Mouse (Mus musculus) cerebellum, adult 2 months (tissue): ENCODE measurements at regions not wholly inside any gene's neighbourhood (a gene's known extent, or its start where the extent isn't known, plus 50 kb on each side); places are given as distances from the start of the nearest gene placed in this dataset.

Experiments used
- DNase-seq, 2 experiments: peaks; one replicate each; pipeline ENCODE4 v3.0.0; 2021
- H3K27ac ChIP-seq: fragments of 200-500 bp; 2 replicates; pipeline ENCODE4 v1.5.1; 2012; ENCODE audit warnings: low read length, control low read depth, inconsistent platforms; ENCODE audit not compliant: insufficient read depth
- H3K27me3 ChIP-seq: fragments of 200-500 bp; 2 replicates; pipeline ENCODE4 v1.6.1; 2012; ENCODE audit warnings: inconsistent platforms, mild to moderate bottlenecking, low read length, moderate library complexity; ENCODE audit not compliant: control insufficient read depth, insufficient read depth
- H3K4me1 ChIP-seq: fragments of 200-500 bp; 2 replicates; pipeline ENCODE4 v1.6.1; 2011; ENCODE audit warnings: low read length; ENCODE audit not compliant: control insufficient read depth, insufficient read depth
- H3K4me3 ChIP-seq: fragments of 200-500 bp; replicated peaks from 2 replicates; pipeline ENCODE3; 2011; ENCODE audit warnings: mild to moderate bottlenecking, low read depth, low read length, control low read depth; ENCODE audit not compliant: insufficient read depth
- CTCF ChIP-seq: fragments of 200-500 bp; IDR thresholded peaks from 2 replicates; pipeline ENCODE4 v1.5.1; 2011; ENCODE audit warnings: low read depth, mild to moderate bottlenecking, control low read depth, low read length, moderate library complexity, borderline replicate concordance; ENCODE audit not compliant: insufficient read depth
- POLR2A ChIP-seq: fragments of 200-500 bp; IDR thresholded peaks from 2 replicates; pipeline ENCODE4 v1.6.1; 2011; ENCODE audit warnings: low read length, control low read depth, borderline replicate concordance; ENCODE audit not compliant: insufficient read depth
- WGBS: fragments of 180-500 bp; shearing (Covaris S2); methylation state at CpG from one replicate; pipeline ENCODE4 v1.1.7; 2018; 5-methylcytosine and 5-hydroxymethylcytosine counted together

DNA sequence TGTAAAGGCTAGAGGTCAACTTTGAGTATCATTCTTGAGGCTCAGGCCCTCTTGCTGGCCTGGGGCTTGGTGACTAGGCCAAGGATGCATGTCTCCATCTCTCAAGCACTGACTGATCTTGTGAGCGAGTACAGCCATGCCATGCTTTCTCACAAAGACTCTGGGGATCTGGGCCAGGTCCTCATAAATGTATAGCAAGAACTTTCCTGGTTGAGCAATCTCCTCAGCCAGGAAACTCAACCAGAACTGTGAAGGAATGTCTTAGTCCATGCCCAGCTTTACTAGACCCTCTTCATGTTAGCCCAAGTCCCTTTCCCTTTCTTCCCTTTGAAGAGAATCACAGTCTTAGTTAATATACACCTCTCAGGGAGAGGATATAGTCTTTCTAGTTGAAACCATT, 96.9 kb upstream of the Frmd6 start:
- Histone ChIP-seq H3K4me1 (no peaks in the 10 kb centered on the region), H3K27ac (no peak overlapping the region), H3K4me3 (no peak overlapping the region), H3K27me3 (no peaks in the 10 kb centered on the region)
- DNase-seq, result no peak
- 100% methylated on average over 1 of the region's 1 CpGs for WGBS
- TF ChIP-seq CTCF (no peak), POLR2A (no peak)

DNA sequence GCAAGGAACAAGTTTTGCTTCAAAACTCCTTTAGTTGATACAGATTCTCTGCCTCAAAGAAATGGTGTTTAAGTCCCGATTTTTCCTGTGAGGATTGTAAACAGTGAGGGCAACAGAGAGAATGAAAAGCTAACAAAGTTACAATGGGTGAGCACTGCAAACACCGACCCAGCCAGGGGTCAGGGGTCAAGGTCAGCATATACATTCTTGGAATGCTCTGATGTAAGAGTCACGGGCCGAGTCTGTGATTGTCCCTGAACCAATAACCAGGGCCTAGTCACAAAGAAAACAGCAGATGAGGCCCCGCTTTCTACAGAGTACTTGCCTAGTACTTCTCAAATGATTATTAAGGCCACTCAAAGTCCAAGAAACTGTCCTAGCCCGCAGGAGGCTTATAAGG, 95.4 kb upstream of the Frmd6 start:
- H3K27me3 ChIP-seq, result no peaks in the 10 kb centered on the region
- no peak for DNase-seq
- H3K27ac ChIP-seq, result no peak overlapping the region
- no peak overlapping the region for H3K4me3 ChIP-seq
- H3K4me1 ChIP-seq, result no peaks in the 10 kb centered on the region
- WGBS, result 70% methylated on average over 6 of the region's 6 CpGs
- TF ChIP-seq POLR2A, result no peak
- TF ChIP-seq CTCF, result no peak

DNA sequence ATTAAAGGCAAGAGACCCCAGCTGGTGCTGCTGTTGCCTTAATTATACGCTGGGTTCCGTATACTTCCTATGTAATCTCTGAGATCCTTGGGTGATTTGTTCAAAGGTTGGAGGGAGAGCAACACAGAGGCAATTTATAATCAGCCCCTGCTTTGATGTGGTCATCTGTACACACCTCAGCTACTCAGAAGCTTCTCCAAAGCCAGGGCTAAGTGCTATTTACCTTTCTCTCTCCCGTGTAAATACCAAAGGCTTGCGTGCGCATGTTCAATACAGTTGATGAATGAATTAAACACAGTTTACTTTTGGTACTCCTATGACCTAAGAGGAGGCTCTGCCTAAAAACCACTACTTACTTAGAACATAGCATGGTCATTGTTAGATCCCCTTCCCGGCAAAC, 93.8 kb upstream of the Frmd6 start:
- H3K27ac ChIP-seq, result no peak overlapping the region
- DNase-seq, result no peak
- H3K4me3 ChIP-seq, result no peak overlapping the region
- no peaks in the 10 kb centered on the region for H3K27me3 ChIP-seq
- 96% methylated on average over 6 of the region's 6 CpGs for WGBS
- H3K4me1 ChIP-seq, result no peaks in the 10 kb centered on the region
- TF ChIP-seq CTCF, result no peak
- no peak for TF ChIP-seq POLR2A

DNA sequence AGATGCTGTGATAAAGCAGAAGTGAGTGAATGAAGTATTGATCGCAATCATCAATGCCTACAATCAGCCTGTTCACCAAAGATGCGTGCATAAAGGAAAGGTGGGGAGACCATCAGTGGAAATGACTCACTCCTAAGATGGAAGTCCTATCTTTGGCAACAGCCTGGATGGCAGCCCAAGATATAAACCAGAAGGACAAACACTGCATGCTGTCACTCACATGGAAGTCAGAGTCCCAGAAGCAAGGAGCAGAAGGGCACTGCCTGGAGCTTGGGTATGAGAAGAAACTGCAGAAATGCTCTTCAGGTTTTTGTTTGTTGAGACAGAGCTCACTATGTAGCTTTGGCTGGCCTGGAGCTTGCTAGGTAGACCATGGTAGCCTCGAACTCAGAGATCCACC, 92.7 kb upstream of the Frmd6 start:
- Histone ChIP-seq H3K4me1 (no peaks in the 10 kb centered on the region), H3K27me3 (no peaks in the 10 kb centered on the region), H3K27ac (no peak overlapping the region), H3K4me3 (no peak overlapping the region)
- TF ChIP-seq CTCF (no peak), POLR2A (no peak)
- no peak for DNase-seq
- 93% methylated on average over 3 of the region's 3 CpGs for WGBS

DNA sequence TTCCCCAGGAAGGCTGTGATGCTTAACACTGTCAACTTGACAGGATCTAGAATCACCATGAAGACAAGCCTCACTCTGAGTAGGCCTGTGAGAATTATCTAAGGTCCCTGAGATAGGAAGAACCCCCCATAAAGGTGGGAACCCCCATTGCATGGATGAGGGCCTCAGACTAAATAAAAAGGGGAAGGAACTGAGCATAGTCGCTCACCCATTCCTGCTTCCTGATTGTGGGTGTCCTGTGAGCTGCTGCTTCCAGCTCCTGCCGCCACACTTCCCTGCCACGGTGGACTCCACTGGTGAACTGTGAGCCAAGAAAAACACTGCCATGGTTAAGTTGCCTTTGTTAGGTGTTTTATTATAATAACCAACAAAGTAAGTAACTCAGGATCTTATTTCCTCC, 86.8 kb upstream of the Frmd6 start:
- TF ChIP-seq POLR2A (no peak), CTCF (no peak)
- Histone ChIP-seq H3K27ac (no peak overlapping the region), H3K4me1 (no peaks in the 10 kb centered on the region), H3K27me3 (no peaks in the 10 kb centered on the region), H3K4me3 (no peak overlapping the region)
- DNase-seq, result no peak
- WGBS, result 90% methylated on average over 3 of the region's 3 CpGs

DNA sequence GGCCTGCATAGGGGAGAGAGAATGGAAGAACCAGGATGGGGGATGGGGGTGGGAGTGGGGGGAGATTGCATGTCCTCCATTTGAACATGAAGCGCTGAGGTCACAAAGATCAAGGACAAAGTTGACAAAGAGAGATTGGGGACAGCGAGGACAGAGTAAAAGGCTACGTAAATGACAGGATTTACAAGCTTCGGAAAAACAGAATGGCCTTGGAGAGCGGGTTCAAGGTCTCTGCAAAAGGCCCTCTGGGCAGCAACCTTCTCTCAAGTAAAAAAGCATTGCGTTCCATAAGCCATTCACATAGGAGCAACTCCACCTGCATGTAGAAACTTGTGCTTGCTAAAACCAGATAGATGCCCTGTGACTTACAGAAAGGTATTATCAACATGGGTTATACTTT, 86.0 kb upstream of the Frmd6 start:
- H3K4me1 ChIP-seq, result no peaks in the 10 kb centered on the region
- no peaks in the 10 kb centered on the region for H3K27me3 ChIP-seq
- H3K27ac ChIP-seq, result no peak overlapping the region
- no peak for DNase-seq
- H3K4me3 ChIP-seq, result no peak overlapping the region
- TF ChIP-seq POLR2A (no peak), CTCF (no peak)
- 99% methylated on average over 6 of the region's 6 CpGs for WGBS

DNA sequence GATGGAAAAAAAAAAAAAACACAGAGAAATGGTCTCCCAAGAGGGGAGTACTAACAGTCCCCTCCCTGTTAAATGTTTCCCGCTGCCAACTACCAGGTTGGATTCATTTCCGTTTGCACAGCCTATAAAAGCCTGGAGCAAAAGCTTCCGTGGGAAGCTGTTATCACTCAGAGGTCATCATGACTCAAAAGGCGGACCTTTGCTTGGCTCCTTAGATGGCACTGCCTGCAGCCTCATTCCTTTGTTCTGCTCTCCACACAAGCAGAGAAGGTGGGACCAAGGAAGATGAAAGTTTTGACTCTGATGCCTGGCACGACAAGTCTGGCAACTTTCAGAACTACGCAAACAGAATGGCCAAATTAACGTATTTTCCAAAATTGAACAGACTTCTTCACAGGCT, 85.5 kb upstream of the Frmd6 start:
- no peak overlapping the region for H3K4me3 ChIP-seq
- 91% methylated on average over 7 of the region's 7 CpGs for WGBS
- H3K27me3 ChIP-seq, result no peaks in the 10 kb centered on the region
- no peak for TF ChIP-seq CTCF
- no peak for TF ChIP-seq POLR2A
- H3K27ac ChIP-seq, result no peak overlapping the region
- DNase-seq, result no peak
- H3K4me1 ChIP-seq, result no peaks in the 10 kb centered on the region

DNA sequence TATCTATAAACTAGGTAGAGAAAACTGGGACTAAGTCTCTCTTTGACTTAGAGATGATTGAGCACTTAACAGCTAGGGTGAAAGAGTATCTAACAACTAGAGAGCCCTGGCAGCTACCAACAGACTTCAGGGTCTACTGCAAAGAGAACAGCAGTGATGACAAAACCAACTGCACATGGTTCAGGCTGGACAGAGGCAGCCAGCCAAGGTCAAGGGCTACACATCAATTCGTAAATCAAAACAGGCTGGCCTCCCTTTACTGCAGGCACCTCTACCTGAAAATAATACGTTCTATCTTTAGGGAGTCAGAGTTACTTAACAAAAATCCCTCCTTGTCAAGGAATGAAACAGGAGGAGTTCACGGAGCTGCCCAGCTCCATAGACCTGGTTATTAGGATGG, 82.5 kb upstream of the Frmd6 start:
- 84% methylated on average over 3 of the region's 3 CpGs for WGBS
- Histone ChIP-seq H3K4me1 (no peaks in the 10 kb centered on the region), H3K4me3 (no peak overlapping the region), H3K27ac (no peak overlapping the region), H3K27me3 (no peaks in the 10 kb centered on the region)
- DNase-seq, result no peak
- TF ChIP-seq CTCF (no peak), POLR2A (no peak)
